Mouse (Mus musculus): ENCODE data around the gene Crx. TPM values are rescaled to one million over a fixed set of nuclear protein-coding genes. Genes with fewer than 3 reads are reported as not detected.

Gene Crx
- polyA plus RNA-seq, 1 experiment from 2014 or later = not detected

GRCm38 (mm10) chr7:15859657-15860056 is 20.1 kb downstream of the Crx start:
- H3K27ac ChIP-seq = no peak overlapping the region
- 32% methylated on average over 2 of the region's 2 CpGs for WGBS (ENCODE audit: insufficient replicate concordance)
- H3K27me3 ChIP-seq = no peaks in the 10 kb centered on the region
- ATAC-seq (ENCODE audit: low read depth) = no peak
- no peak overlapping the region for H3K9ac ChIP-seq
- no peaks in the 10 kb centered on the region for H3K9me3 ChIP-seq (replicated peaks)
- H3K4me1 ChIP-seq (replicated peaks) = no peaks in the 10 kb centered on the region
- no peak for DNase-seq
- no peak overlapping the region for H3K4me2 ChIP-seq
- H3K36me3 ChIP-seq = no peaks in the 10 kb centered on the region
- no peak overlapping the region for H3K4me3 ChIP-seq (replicated peaks)

- Histone ChIP-seq H3K36me3 (no peaks in the 10 kb centered on the region), H3K4me1 (replicated peaks) (no peaks in the 10 kb centered on the region), H3K9ac (no peak within 1 kb of the TSS), H3K9me3 (replicated peaks) (peaks cover 17% of the 10 kb centered on the region), H3K4me2 (no peak within 1 kb of the TSS), H3K4me3 (replicated peaks) (no peak within 1 kb of the TSS), H3K27ac (no peak within 1 kb of the TSS), H3K27me3 (no peaks in the 10 kb centered on the region)
- no peak for ATAC-seq (ENCODE audit: low read depth)
- no peak for DNase-seq
- WGBS (ENCODE audit: insufficient replicate concordance) = 68% methylated on average over 3 of the region's 3 CpGs
Measured at GRCm38 (mm10) chr7:15839578-15839977, 40.2 kb downstream of the Crx start, which contains the start of gene Obox6. TSS of gene Obox6 (minus strand) at chr7:15839678.

Other genes starting within 250 kb of the Crx start
- gene Obox3, start 240.1 kb downstream of the Crx start, polyA plus RNA-seq (2015; fragmentation: Nextera tagmentation; extraction: Ambion mirVana) = not detected in 2 replicates
- gene Obox5, start 129.8 kb downstream of the Crx start, polyA plus RNA-seq (2015; fragmentation: Nextera tagmentation; extraction: Ambion mirVana) = not detected in 2 replicates
- gene Obox6, start 40.3 kb downstream of the Crx start, polyA plus RNA-seq (2015; fragmentation: Nextera tagmentation; extraction: Ambion mirVana) = not detected in 2 replicates
- gene Crxos, start 2.6 kb upstream of the Crx start, polyA plus RNA-seq (2015; fragmentation: Nextera tagmentation; extraction: Ambion mirVana) = not detected in 2 replicates
- gene Selenow, start 42.4 kb upstream of the Crx start, polyA plus RNA-seq (2015; fragmentation: Nextera tagmentation; extraction: Ambion mirVana) = 368 and 374 TPM in 2 replicates
- gene Nop53, start 66.1 kb upstream of the Crx start, polyA plus RNA-seq (2015; fragmentation: Nextera tagmentation; extraction: Ambion mirVana) = 122 and 132 TPM in 2 replicates
- 3.9 and 4.6 TPM in 2 replicates for gene Ehd2, start 87.6 kb upstream of the Crx start, polyA plus RNA-seq (2015; fragmentation: Nextera tagmentation; extraction: Ambion mirVana)
- gene Bicra, start 168.0 kb upstream of the Crx start, polyA plus RNA-seq (2015; fragmentation: Nextera tagmentation; extraction: Ambion mirVana) = 1.4 TPM in 2 replicates
- gene Zfp541, start 181.8 kb upstream of the Crx start, polyA plus RNA-seq (2015; fragmentation: Nextera tagmentation; extraction: Ambion mirVana) = 0.02 TPM in 1 of 2 replicates, not detected in the other
- gene Napa, start 218.5 kb upstream of the Crx start, polyA plus RNA-seq (2015; fragmentation: Nextera tagmentation; extraction: Ambion mirVana) = 159 and 165 TPM in 2 replicates
- gene Kptn, start 239.9 kb upstream of the Crx start, polyA plus RNA-seq (2015; fragmentation: Nextera tagmentation; extraction: Ambion mirVana) = 11.1 and 11.5 TPM in 2 replicates
- not detected in 2 replicates for gene Slc8a2, start 249.9 kb upstream of the Crx start, polyA plus RNA-seq (2015; fragmentation: Nextera tagmentation; extraction: Ambion mirVana)